Mouse (Mus musculus): Measurements from ENCODE around the gene Ccdc157.

- TF ChIP-seq CTCF (IDR thresholded peaks at IDR 0.05; ENCODE audit: borderline replicate concordance, extremely low read depth, insufficient read depth, insufficient read length) = no peak
- no peak for TF ChIP-seq POLR2A (IDR thresholded peaks at IDR 0.05; ENCODE audit: borderline replicate concordance, extremely low read depth, insufficient read depth, insufficient read length, poor library complexity, severe bottlenecking)
Measured at GRCm38 (mm10) chr11:4195597-4196031, 35.5 kb upstream of the Ccdc157 start.

Data from brain, embryonic 14.5 days (tissue).